ENCODE assay signal across 8 mouse cellular contexts in genomic region chr7:132575623-132576022, GRCm38 (mm10). TPM values are rescaled to one million over a fixed set of nuclear protein-coding genes. Genes with fewer than 3 reads are reported as not detected.
DNase-seq lines count a peak whose midpoint lies in the region; ATAC-seq and TF ChIP-seq lines count a peak whose summit lies in the region.

No protein-coding gene starts in this region.

- 0 out of 2 replicates have a peak overlapping the region, but pooled peaks have one; percentile 6 for H3K9ac ChIP-seq in ES-E14 (ENCODE audit: insufficient read depth, low read depth, low read length, poor library complexity, severe bottlenecking)
- H3K9ac ChIP-seq in forebrain, embryonic 11.5 days (ENCODE audit: low read length), result peak overlapping the region; percentile 67
- peak overlapping the region; percentile 69 for H3K9ac ChIP-seq in heart, postnatal 0 days (replicated peaks; ENCODE audit: low read depth, low read length)
- H3K9ac ChIP-seq in liver, postnatal 0 days (replicated peaks), result peak overlapping the region; percentile 83
- peak overlapping the region; percentile 75 for H3K9ac ChIP-seq in neural tube, embryonic 13.5 days

- in situ Hi-C loops in ES-E14 (cut with MboI; ENCODE audit: low sequenced_read_pairs in 2 of 2, unreplicated experiment in 2 of 2), result no loop called here

- H3K27me3 ChIP-seq in forebrain, embryonic 11.5 days (ENCODE audit: control insufficient read depth, insufficient read depth, low read length), result peaks cover 5% of the 10 kb centered on the region; the same call in 1 of the 2 replicates
- no peaks in the 10 kb centered on the region for H3K27me3 ChIP-seq in heart, postnatal 0 days (ENCODE audit: control insufficient read depth, insufficient read depth, low read length)
- H3K27me3 ChIP-seq in liver, postnatal 0 days (ENCODE audit: insufficient read depth, low read length), result peaks cover 17% of the 10 kb centered on the region
- H3K27me3 ChIP-seq in neural tube, embryonic 13.5 days, result no peaks in the 10 kb centered on the region

- H3K4me2 ChIP-seq in forebrain, embryonic 11.5 days (ENCODE audit: low read depth, low read length, severe bottlenecking), result peak overlapping the region; percentile 83
- H3K4me2 ChIP-seq in heart, postnatal 0 days (ENCODE audit: low read depth, low read length), result peak overlapping the region; percentile 72
- H3K4me2 ChIP-seq in liver, postnatal 0 days (ENCODE audit: low read depth, low read length), result peak overlapping the region; percentile 89
- peak overlapping the region; percentile 65 for H3K4me2 ChIP-seq in neural tube, embryonic 13.5 days

- no peaks in the 10 kb centered on the region for H3K4me1 ChIP-seq in ES-E14 (ENCODE audit: control insufficient read depth in 2 of 2, insufficient read depth in 2 of 2, low read length in 2 of 2, poor library complexity in 1 of 2)
- peaks cover 4% of the 10 kb centered on the region; the same call in 1 of the 2 replicates for H3K4me1 ChIP-seq in forebrain, embryonic 11.5 days (replicated peaks; ENCODE audit: control insufficient read depth, insufficient read depth, low read length)
- peaks cover 33% of the 10 kb centered on the region for H3K4me1 ChIP-seq in heart, postnatal 0 days (ENCODE audit: control insufficient read depth, insufficient read depth)
- peaks cover 16% of the 10 kb centered on the region for H3K4me1 ChIP-seq in liver, postnatal 0 days (ENCODE audit: insufficient read depth)
- peaks cover 24% of the 10 kb centered on the region for H3K4me1 ChIP-seq in neural tube, embryonic 13.5 days (replicated peaks)

- peak; percentile 87 for ATAC-seq in forebrain, embryonic 11.5 days (replicated peaks; ENCODE audit: low FRiP score)
- peak; percentile 87 for ATAC-seq in heart, postnatal 0 days (ENCODE audit: insufficient read depth, low read depth)
- ATAC-seq in liver, postnatal 0 days, result peak; percentile 78
- peak; percentile 92 for ATAC-seq in neural tube, embryonic 13.5 days (ENCODE audit: low read depth)

- peak; percentile 57 for TF ChIP-seq CTCF in heart, postnatal 0 days (IDR thresholded peaks at IDR 0.05; ENCODE audit: low read depth)
- TF ChIP-seq CTCF in liver, postnatal 0 days (IDR thresholded peaks at IDR 0.05; ENCODE audit: low read depth), result peak; percentile 77

- no peaks in the 10 kb centered on the region for H3K9me3 ChIP-seq in ES-E14 (ENCODE audit: control insufficient read depth, insufficient read depth, low read depth, low read length)
- no peaks in the 10 kb centered on the region for H3K9me3 ChIP-seq in forebrain, embryonic 11.5 days (ENCODE audit: control insufficient read depth, low read length)
- H3K9me3 ChIP-seq in heart, postnatal 0 days (replicated peaks; ENCODE audit: control insufficient read depth, low read length), result no peaks in the 10 kb centered on the region
- no peaks in the 10 kb centered on the region for H3K9me3 ChIP-seq in liver, postnatal 0 days (ENCODE audit: low read length)
- no peaks in the 10 kb centered on the region for H3K9me3 ChIP-seq in neural tube, embryonic 13.5 days

- DNase-seq in ES-E14 (ENCODE audit: low read depth, low spot score), result peak; percentile 79
- DNase-seq in c-Kit-positive CD71-positive TER-119-positive erythroid progenitor cells, embryonic 14.5 days (ENCODE audit: low spot score), result peak; percentile 85
- peak; percentile 91 for DNase-seq in forebrain, embryonic 11.5 days (ENCODE audit: low spot score)
- DNase-seq in heart, postnatal 0 days (ENCODE audit: low spot score), result peak; percentile 96
- DNase-seq in kidney, postnatal 4 days, result peak; percentile 88 to 90
- DNase-seq in liver, postnatal 0 days, result peak; percentile 87
- DNase-seq in testis, postnatal 10 days (ENCODE audit: low spot score), result peak; percentile 92

- H3K27ac ChIP-seq in ES-E14 (ENCODE audit: insufficient read depth, low read depth, low read length, poor library complexity, severe bottlenecking), result no peak overlapping the region
- peak overlapping the region; percentile 78 for H3K27ac ChIP-seq in forebrain, embryonic 11.5 days (ENCODE audit: low read depth, low read length)
- H3K27ac ChIP-seq in heart, postnatal 0 days (ENCODE audit: low read depth), result peak overlapping the region; percentile 96
- peak overlapping the region; percentile 95 for H3K27ac ChIP-seq in liver, postnatal 0 days (ENCODE audit: low read depth)
- peak overlapping the region; percentile 90 for H3K27ac ChIP-seq in neural tube, embryonic 13.5 days (replicated peaks)

- peak overlapping the region; percentile 84 to 86 for H3K4me3 ChIP-seq in ES-E14 (ENCODE audit: insufficient read depth in 1 of 2, low read depth in 1 of 2, low read length in 2 of 2, poor library complexity in 1 of 2, severe bottlenecking in 1 of 2)
- peak overlapping the region; percentile 69 for H3K4me3 ChIP-seq in forebrain, embryonic 11.5 days (ENCODE audit: low read depth, low read length)
- peak overlapping the region; percentile 61 for H3K4me3 ChIP-seq in heart, postnatal 0 days (ENCODE audit: low read depth, low read length)
- peak overlapping the region; percentile 72 for H3K4me3 ChIP-seq in liver, postnatal 0 days (ENCODE audit: low read depth, low read length)
- peak overlapping the region; percentile 69 for H3K4me3 ChIP-seq in neural tube, embryonic 13.5 days

- WGBS in forebrain, embryonic 11.5 days, result under 1% methylated on average over 13 of the region's 13 CpGs
- under 1% methylated on average over 13 of the region's 13 CpGs for WGBS in heart, postnatal 0 days
- 1% methylated on average over 13 of the region's 13 CpGs for WGBS in liver, postnatal 0 days (ENCODE audit: insufficient replicate concordance)
- WGBS in neural tube, embryonic 13.5 days, result under 1% methylated on average over 13 of the region's 13 CpGs

- TF ChIP-seq EP300 in heart, postnatal 0 days (IDR thresholded peaks at IDR 0.05; ENCODE audit: low read depth), result no peak
- TF ChIP-seq EP300 in liver, postnatal 0 days (IDR thresholded peaks at IDR 0.05; ENCODE audit: low read depth), result no peak

- no peaks in the 10 kb centered on the region for H3K36me3 ChIP-seq in ES-E14 (ENCODE audit: control insufficient read depth, insufficient read depth, low read length, poor library complexity, severe bottlenecking)
- H3K36me3 ChIP-seq in forebrain, embryonic 11.5 days (ENCODE audit: control insufficient read depth, insufficient read depth, low read length), result no peaks in the 10 kb centered on the region
- H3K36me3 ChIP-seq in heart, postnatal 0 days (replicated peaks; ENCODE audit: control insufficient read depth, insufficient read depth, low read length), result no peaks in the 10 kb centered on the region
- H3K36me3 ChIP-seq in liver, postnatal 0 days (replicated peaks; ENCODE audit: insufficient read depth, low read length), result no peaks in the 10 kb centered on the region
- no peaks in the 10 kb centered on the region for H3K36me3 ChIP-seq in neural tube, embryonic 13.5 days

TF ChIP-seq in ES-E14, 5 proteins besides CTCF, POLR2A, EP300 and RAD21:
- no peak for TF ChIP-seq CHD2 (IDR thresholded peaks at IDR 0.05; ENCODE audit: low read depth, low read length)
- TF ChIP-seq MAFK (IDR thresholded peaks at IDR 0.05; ENCODE audit: insufficient read depth, low read depth, low read length), result no peak
- no peak for TF ChIP-seq ZC3H11A (IDR thresholded peaks at IDR 0.05; ENCODE audit: borderline replicate concordance, low read depth, low read length)
- TF ChIP-seq HCFC1 (IDR thresholded peaks at IDR 0.05; ENCODE audit: borderline replicate concordance, insufficient read depth, low read length), result 0 out of 2 replicates have a peak, but pooled peaks have one; percentile 28
- no peak for TF ChIP-seq ZNF384 (IDR thresholded peaks at IDR 0.05; ENCODE audit: low read depth, low read length)

RNA-seq across cellular contexts. Expression of gene Oat, which starts 0.6 kb away (rescaled TPM):
- 28.5 and 60.2 TPM in 2 replicates for total RNA-seq in ES-E14 (2012; rRNA removed)
- 134 and 137 TPM in 2 replicates for polyA plus RNA-seq in forebrain, embryonic 11.5 days (2014; fragmentation: Nextera tagmentation; extraction: Ambion mirVana)
- total RNA-seq in heart, postnatal 0 days (2014; rRNA removed; ENCODE audit: low replicate concordance), result 194 and 208 TPM in 2 replicates
- polyA plus RNA-seq in heart, postnatal 0 days (2015; fragmentation: Nextera tagmentation; extraction: Ambion mirVana), result 155 and 157 TPM in 2 replicates
- 43.8 and 44.6 TPM in 2 replicates for polyA plus RNA-seq in liver, postnatal 0 days (2015; fragmentation: Nextera tagmentation; extraction: Ambion mirVana)
- 90.2 and 97.7 TPM in 2 replicates for polyA plus RNA-seq in neural tube, embryonic 13.5 days (2015; fragmentation: Nextera tagmentation; extraction: Ambion mirVana)

RNA-seq across cellular contexts. Expression of gene Nkx1-2, which starts 23.8 kb away (rescaled TPM):
- total RNA-seq in ES-E14 (2012; rRNA removed), result 0.58 and 0.80 TPM in 2 replicates
- 0.36 TPM in 1 of 2 replicates, not detected in the other for polyA plus RNA-seq in forebrain, embryonic 11.5 days (2014; fragmentation: Nextera tagmentation; extraction: Ambion mirVana)
- total RNA-seq in heart, postnatal 0 days (2014; rRNA removed; ENCODE audit: low replicate concordance), result not detected in 2 replicates
- polyA plus RNA-seq in heart, postnatal 0 days (2015; fragmentation: Nextera tagmentation; extraction: Ambion mirVana), result not detected in 2 replicates
- polyA plus RNA-seq in liver, postnatal 0 days (2015; fragmentation: Nextera tagmentation; extraction: Ambion mirVana), result not detected in 2 replicates
- polyA plus RNA-seq in neural tube, embryonic 13.5 days (2015; fragmentation: Nextera tagmentation; extraction: Ambion mirVana), result 0.61 and 1.5 TPM in 2 replicates

RNA-seq across cellular contexts. Expression of gene Lhpp, which starts 34.8 kb away (rescaled TPM):
- 7.2 and 11.9 TPM in 2 replicates for total RNA-seq in ES-E14 (2012; rRNA removed)
- 12.7 and 15.1 TPM in 2 replicates for polyA plus RNA-seq in forebrain, embryonic 11.5 days (2014; fragmentation: Nextera tagmentation; extraction: Ambion mirVana)
- total RNA-seq in heart, postnatal 0 days (2014; rRNA removed; ENCODE audit: low replicate concordance), result 32.2 and 40.1 TPM in 2 replicates
- polyA plus RNA-seq in heart, postnatal 0 days (2015; fragmentation: Nextera tagmentation; extraction: Ambion mirVana), result 21.3 and 22.9 TPM in 2 replicates
- polyA plus RNA-seq in liver, postnatal 0 days (2015; fragmentation: Nextera tagmentation; extraction: Ambion mirVana), result 9.0 and 10.4 TPM in 2 replicates
- polyA plus RNA-seq in neural tube, embryonic 13.5 days (2015; fragmentation: Nextera tagmentation; extraction: Ambion mirVana), result 27.8 and 32.1 TPM in 2 replicates

Comparison
In these comparisons a context has a peak if more than half of its experiments do, and no peak if none do; other contexts are left out.
1. H3K9ac ChIP-seq: peak in every context shown above with its lines; median percentile 83 in liver, postnatal 0 days; 75 in neural tube, embryonic 13.5 days; 69 in heart, postnatal 0 days; 67 in forebrain, embryonic 11.5 days; 6 in ES-E14.